Mouse (Mus musculus) liver, postnatal 0 days (tissue): ENCODE data around the gene Cryaa. TPM values are rescaled to one million over a fixed set of nuclear protein-coding genes. Genes with fewer than 3 reads are reported as not detected.
"Not testable (repeated sequence)": the region's sequence is repeated elsewhere in the genome, so short reads cannot be mapped to it uniquely, and the experiment has no call there.

ENCODE experiments used
- ATAC-seq: fragments of 200-750 bp; cut with Nextera tagmentation; 2 replicates; pipeline ENCODE4 v1.8.0; 2017; ENCODE audit warnings: mild to moderate bottlenecking, moderate library complexity
- DNase-seq: peaks from one replicate; pipeline ENCODE4 v3.0.0-alpha.2; 2016
- H3K27ac ChIP-seq: fragments of 300-500 bp; sonication (generic); 2 replicates; pipeline ENCODE4 v1.5.1; 2014; ENCODE audit warnings: antibody characterized with exemption, moderate library complexity, mild to moderate bottlenecking, low read depth
- H3K27me3 ChIP-seq: fragments of 300-500 bp; sonication (generic); 2 replicates; pipeline ENCODE4 v1.6.1; 2014; ENCODE audit warnings: low read length, control low read depth, mixed read lengths; ENCODE audit not compliant: insufficient read depth
- H3K36me3 ChIP-seq: fragments of 300-500 bp; sonication (generic); replicated peaks from 2 replicates; pipeline ENCODE4 v1.6.1; 2014; ENCODE audit warnings: mild to moderate bottlenecking, control low read depth, low read length, moderate library complexity, mixed read lengths; ENCODE audit not compliant: insufficient read depth
- H3K4me1 ChIP-seq: fragments of 300-500 bp; sonication (generic); 2 replicates; pipeline ENCODE4 v1.6.1; 2014; ENCODE audit warnings: antibody characterized with exemption, mild to moderate bottlenecking, control low read depth; ENCODE audit not compliant: insufficient read depth
- H3K4me2 ChIP-seq: fragments of 300-500 bp; sonication (generic); 2 replicates; pipeline ENCODE4 v1.6.1; 2014; ENCODE audit warnings: low read depth, mild to moderate bottlenecking, low read length, moderate library complexity, mixed read lengths
- H3K4me3 ChIP-seq: fragments of 300-500 bp; sonication (generic); 2 replicates; pipeline ENCODE4 v1.5.1; 2014; ENCODE audit warnings: low read depth, low read length
- H3K9ac ChIP-seq: fragments of 300-500 bp; sonication (generic); replicated peaks from 2 replicates; pipeline ENCODE4 v1.6.1; 2014; ENCODE audit warnings: mild to moderate bottlenecking, moderate library complexity
- H3K9me3 ChIP-seq: fragments of 300-500 bp; sonication (generic); 2 replicates; pipeline ENCODE4 v1.6.1; 2016; ENCODE audit warnings: mild to moderate bottlenecking, control low read depth, low read length, mixed read lengths
- CTCF ChIP-seq: sonication (generic); IDR thresholded peaks from 2 replicates; pipeline ENCODE4 v1.5.1; 2016; ENCODE audit warnings: antibody characterized with exemption, low read depth
- EP300 ChIP-seq: IDR thresholded peaks from 2 replicates; pipeline ENCODE4 v1.6.1; 2016; ENCODE audit warnings: antibody characterized with exemption, low read depth, mild to moderate bottlenecking
- WGBS: fragments of 180-500 bp; shearing (Covaris S2); extraction: QIAGEN DNeasy Blood & Tissue Kit; methylation state at CpG from one replicate; pipeline ENCODE4 v1.1.7; 2014; ENCODE audit not compliant: insufficient replicate concordance; 5-methylcytosine and 5-hydroxymethylcytosine counted together
- polyA plus RNA-seq: library from polyadenylated mRNA; unstranded; fragments of >200 nt; fragmentation: Nextera tagmentation; extraction: Ambion mirVana; gene quantifications from 2 replicates; pipeline ENCODE4 v1.2.1, GENCODE M21; 2015

Cryaa gene
- polyA plus RNA-seq, 1 experiment from 2014 or later: not detected

DNA sequence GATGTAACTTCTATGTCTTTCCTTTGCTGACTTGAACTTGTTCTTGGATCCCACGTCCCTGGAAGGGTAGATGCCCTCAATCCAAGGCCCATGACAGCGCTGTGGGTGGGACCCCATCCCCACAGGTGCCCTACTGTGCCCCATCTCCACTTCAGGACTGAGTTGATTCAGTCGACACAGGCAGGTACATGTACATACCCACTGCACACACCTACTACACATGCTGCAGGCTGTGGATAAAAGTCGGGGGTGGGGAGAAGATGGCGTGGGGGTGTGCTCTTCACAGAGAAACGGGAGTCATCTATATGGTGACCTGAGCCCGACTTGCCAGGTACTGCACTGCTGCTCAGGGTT, 16.4 kb downstream of the Cryaa start:
- ATAC-seq: no peak
- TF ChIP-seq EP300: no peak
- TF ChIP-seq CTCF: no peak
- 66% methylated on average over 7 of the region's 7 CpGs for WGBS

DNA sequence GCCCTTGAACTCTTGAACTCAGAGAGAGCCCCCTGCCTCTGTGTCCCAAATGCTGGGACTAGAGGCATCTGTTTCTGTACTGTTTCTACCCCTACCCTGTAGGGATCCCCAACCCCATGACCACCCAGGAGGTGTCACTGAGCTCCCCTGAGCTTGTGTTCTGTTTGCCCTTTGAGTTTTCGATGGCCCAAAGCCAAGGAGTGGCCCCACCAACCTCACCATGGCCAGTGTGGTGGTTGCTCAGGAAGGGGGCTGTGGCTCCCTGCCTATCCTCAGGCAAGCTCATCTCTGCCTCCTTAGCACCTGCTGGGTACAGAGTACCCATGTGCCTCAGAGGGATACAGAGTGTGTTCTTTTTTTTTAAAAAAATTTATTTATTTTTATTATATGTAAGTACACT, 17.3 kb downstream of the Cryaa start:
- DNase-seq: no peak
- Histone ChIP-seq H3K36me3 (no peaks in the 10 kb centered on the region), H3K9me3 (no peaks in the 10 kb centered on the region), H3K4me3 (no peak overlapping the region), H3K4me2 (no peak overlapping the region), H3K4me1 (peaks cover 4% of the 10 kb centered on the region), H3K9ac (no peak overlapping the region), H3K27me3 (no peaks in the 10 kb centered on the region), H3K27ac (no peak overlapping the region)
- WGBS: 52% methylated on average over 1 of the region's 1 CpGs
- no peak for ATAC-seq
- TF ChIP-seq CTCF: no peak
- TF ChIP-seq EP300: no peak

More for the DNA sequence above, 16.4 kb downstream of the Cryaa start:
- no peaks in the 10 kb centered on the region for H3K9me3 ChIP-seq
- no peak overlapping the region for H3K9ac ChIP-seq
- H3K36me3 ChIP-seq: no peaks in the 10 kb centered on the region
- H3K27me3 ChIP-seq: no peaks in the 10 kb centered on the region
- peaks cover 4% of the 10 kb centered on the region for H3K4me1 ChIP-seq
- no peak overlapping the region for H3K4me3 ChIP-seq
- H3K27ac ChIP-seq: no peak overlapping the region
- no peak overlapping the region for H3K4me2 ChIP-seq
- DNase-seq: no peak

DNA sequence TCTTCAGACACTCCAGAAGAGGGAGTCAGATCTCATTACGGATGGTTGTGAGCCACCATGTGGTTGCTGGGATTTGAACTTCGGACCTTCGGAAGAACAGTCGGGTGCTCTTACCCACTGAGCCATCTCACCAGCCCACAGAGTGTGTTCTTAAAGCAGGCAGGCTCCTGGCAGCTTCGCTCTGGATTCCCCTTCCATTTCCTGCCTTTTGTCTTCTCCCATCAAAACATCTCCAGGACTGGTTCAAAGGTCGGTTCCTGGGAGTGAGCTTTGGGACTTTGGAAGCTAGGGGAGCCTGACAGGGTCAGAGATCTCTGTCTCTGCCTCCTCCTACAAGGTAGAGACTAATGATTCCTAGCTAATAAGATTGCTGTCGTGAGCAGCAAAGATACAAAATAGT, 17.7 kb downstream of the Cryaa start:
- not testable (repeated sequence) for H3K27me3 ChIP-seq

DNA sequence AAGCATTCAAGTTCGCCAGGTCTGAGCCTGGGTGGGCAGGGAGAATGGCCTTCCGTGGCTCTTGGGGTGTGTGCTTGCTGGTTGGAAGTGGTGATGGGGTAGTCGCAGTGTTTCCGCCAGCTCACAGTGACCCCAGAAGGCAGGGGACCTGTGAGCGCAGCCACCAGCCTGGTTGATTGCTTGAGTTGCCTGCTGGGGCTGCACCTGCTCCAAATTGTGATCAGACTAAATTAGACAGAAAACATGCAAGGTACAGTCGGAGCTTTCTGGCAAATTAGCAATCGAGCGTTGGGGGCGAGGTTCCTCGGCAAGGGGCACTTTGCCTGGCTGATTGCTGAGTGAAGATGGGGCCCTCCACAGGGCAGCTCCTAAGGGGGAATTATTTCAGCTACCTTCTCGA, 20.7 kb downstream of the Cryaa start:
- WGBS: 73% methylated on average over 11 of the region's 11 CpGs
- no peak for TF ChIP-seq EP300
- no peak for TF ChIP-seq CTCF
- Histone ChIP-seq H3K4me3 (no peak overlapping the region), H3K9me3 (no peaks in the 10 kb centered on the region), H3K9ac (no peak overlapping the region), H3K4me2 (no peak overlapping the region), H3K36me3 (no peaks in the 10 kb centered on the region), H3K27ac (no peak overlapping the region), H3K27me3 (no peaks in the 10 kb centered on the region), H3K4me1 (peaks cover 4% of the 10 kb centered on the region)
- DNase-seq: no peak
- no peak for ATAC-seq

More for the DNA sequence above, 17.7 kb downstream of the Cryaa start:
- H3K36me3 ChIP-seq, ATAC-seq, H3K9me3 ChIP-seq, H3K9ac ChIP-seq, H3K4me2 ChIP-seq, DNase-seq, H3K27ac ChIP-seq, H3K4me3 ChIP-seq, H3K4me1 ChIP-seq: not testable (repeated sequence)
- WGBS: 78% methylated on average over 7 of the region's 7 CpGs

DNA sequence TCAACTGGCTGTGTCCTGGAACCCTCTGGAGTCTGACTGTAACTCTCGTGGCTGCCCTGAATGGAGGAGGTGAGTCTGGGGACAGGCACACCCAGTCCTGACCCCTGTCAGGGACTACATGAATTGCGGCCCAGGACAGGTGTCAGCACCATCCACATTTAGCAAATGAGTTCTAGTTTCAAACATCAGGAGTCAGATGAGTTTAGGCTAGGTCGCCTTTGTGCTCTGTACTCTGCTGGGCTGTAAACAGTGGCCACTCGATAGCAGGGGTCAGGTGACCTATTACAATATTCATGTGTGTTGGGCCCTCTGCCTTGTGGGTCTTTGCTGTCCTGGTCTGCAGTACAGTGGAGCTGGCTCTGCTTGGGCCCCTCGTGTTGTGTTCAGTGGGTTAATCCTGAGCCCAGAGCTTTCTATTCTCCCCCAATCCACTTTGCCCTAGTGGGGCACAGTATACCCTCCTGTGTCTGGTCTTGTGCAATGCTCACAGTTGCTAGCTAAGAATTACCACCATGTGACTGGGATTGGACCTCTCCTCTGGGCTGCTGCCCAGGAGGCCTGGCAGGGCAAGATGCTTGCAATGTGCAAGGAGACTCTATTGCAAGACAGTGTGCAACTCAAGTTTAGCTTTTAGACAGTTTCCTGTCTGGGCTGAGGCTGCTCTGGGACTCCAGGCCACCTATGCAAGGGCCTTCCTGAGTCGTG, 25.8 kb downstream of the Cryaa start:
- Histone ChIP-seq H3K27me3 (no peaks in the 10 kb centered on the region), H3K27ac (peak overlapping the region; percentile 87), H3K9me3 (no peaks in the 10 kb centered on the region), H3K4me1 (no peaks in the 10 kb centered on the region), H3K9ac (no peak overlapping the region), H3K4me3 (no peak overlapping the region), H3K36me3 (no peaks in the 10 kb centered on the region), H3K4me2 (no peak overlapping the region)
- peak; percentile 95 for ATAC-seq
- DNase-seq: peak; percentile 41
- TF ChIP-seq EP300: no peak
- TF ChIP-seq CTCF: no peak
- WGBS: 56% methylated on average over 6 of the region's 6 CpGs

DNA sequence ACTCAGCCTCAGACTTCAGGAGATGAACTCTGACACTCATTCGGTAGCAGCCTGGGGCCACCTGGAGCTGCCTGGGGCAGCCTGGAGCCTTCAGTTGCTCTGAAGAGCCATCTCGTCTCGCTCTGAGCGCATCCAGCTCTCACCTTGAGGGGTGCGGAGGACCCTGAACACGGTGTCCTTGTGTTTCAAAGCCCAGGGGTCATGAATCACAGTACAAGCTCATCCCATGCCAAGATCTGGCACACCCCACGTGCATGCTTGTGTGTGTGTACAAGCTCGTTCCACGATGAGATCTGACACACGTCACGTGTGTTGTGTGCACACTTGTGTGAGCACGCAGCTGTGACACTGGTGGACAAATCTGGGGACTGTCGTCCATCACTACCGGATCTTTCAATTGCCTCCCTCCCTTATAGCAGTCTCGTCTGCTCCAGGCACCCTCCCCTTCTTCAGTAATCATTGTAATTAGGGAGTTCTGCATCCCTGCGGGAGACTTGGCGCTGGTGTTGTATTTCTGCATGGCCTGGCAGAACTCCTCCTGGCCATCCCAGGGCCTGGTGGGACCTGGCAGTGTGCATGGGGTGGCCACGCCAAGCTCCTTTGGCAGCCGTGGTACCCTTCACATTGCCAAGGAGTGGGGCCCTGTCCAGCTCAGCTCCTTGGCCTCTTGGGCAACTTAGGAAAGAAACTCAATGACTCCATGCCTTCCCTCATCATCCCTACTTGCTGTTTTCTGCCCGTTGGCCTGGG, 27.8 kb downstream of the Cryaa start:
- no peak for DNase-seq
- H3K4me1 ChIP-seq: no peaks in the 10 kb centered on the region

More for the DNA sequence above, 27.8 kb downstream of the Cryaa start:
- TF ChIP-seq EP300 (no peak), CTCF (no peak)
- Histone ChIP-seq H3K27ac (no peak overlapping the region), H3K4me2 (no peak overlapping the region), H3K9ac (no peak overlapping the region), H3K9me3 (no peaks in the 10 kb centered on the region), H3K4me3 (no peak overlapping the region), H3K27me3 (no peaks in the 10 kb centered on the region), H3K36me3 (no peaks in the 10 kb centered on the region)
- ATAC-seq: no peak
- 73% methylated on average over 20 of the region's 20 CpGs for whole genome bisulfite sequencing
